Mouse (Mus musculus): ENCODE measurements around the gene Pex6. TPM values are rescaled to one million over a fixed set of nuclear protein-coding genes. Genes with fewer than 3 reads are reported as not detected.

Pex6 gene
- total and polyA plus RNA-seq, 3 experiments: 13.7 to 31.8 (median 26.5) TPM

DNA sequence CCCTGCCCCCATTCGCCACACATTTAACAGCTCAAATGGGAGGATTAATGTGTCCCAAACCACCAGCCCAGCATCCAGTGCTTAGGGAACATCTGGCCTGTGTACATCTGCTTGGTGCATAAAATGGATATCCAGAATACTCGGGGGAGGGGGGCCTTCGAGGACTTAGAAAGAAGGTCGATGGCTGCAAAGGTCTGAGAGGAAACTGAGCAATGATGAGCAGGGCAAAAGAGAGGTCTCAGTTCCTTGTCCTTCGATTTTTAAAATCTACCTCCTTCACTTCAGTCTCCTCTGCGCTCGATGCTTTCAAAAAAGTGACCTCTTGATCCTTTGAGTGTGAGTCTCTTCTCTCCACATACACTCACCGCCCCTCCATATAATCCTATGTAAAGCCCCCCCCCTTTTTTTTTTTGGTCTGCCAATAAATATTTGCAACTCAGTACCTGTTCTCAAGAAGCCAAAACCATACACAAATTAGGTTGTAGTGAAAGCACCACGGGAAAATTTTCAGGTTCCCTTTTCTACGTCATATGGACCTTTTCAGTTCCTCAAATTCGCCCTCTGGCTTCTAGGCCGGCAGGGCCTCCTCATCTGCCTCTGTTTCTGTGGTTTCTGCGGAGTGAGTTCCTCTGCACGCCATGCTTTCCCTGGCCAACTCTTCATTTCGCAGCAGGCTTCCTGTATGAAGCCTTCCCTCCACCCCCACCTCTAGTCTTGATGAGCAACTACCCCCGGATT, 40.0 kb downstream of the Pex6 start (continued):
- TF ChIP-seq MAFK (IDR thresholded peaks at IDR 0.05; ENCODE audit: insufficient replicate concordance, low read length) (peak; percentile 96), MAX (IDR thresholded peaks at IDR 0.05; ENCODE audit: low read length) (peak; percentile 86), POLR2A (IDR thresholded peaks at IDR 0.05; ENCODE audit: low read depth, low read length) (peak; percentile 71), JUND (conservative IDR thresholded peaks at IDR 0.05; ENCODE audit: low read depth, low read length) (peak; percentile 93), CHD1 (IDR thresholded peaks at IDR 0.05; ENCODE audit: low read depth, low read length) (peak; percentile 68), KAT2A (IDR thresholded peaks at IDR 0.05; ENCODE audit: insufficient replicate concordance, low read length) (0 out of 2 replicates have a peak, but pooled peaks have one; percentile 36), ETS1 (conservative IDR thresholded peaks at IDR 0.05; ENCODE audit: low read depth, low read length) (peak; percentile 96), MYC (IDR thresholded peaks at IDR 0.05; ENCODE audit: low read depth, low read length) (peak; percentile 93), NRF1 (IDR thresholded peaks at IDR 0.05; ENCODE audit: low read depth, low read length) (peak; percentile 20; the same call in 1 of the 2 replicates), GABPA (IDR thresholded peaks at IDR 0.05; ENCODE audit: insufficient replicate concordance, low read depth, low read length) (no peak), ZNF384 (IDR thresholded peaks at IDR 0.05; ENCODE audit: low read depth, low read length) (peak; percentile 94), MXI1 (IDR thresholded peaks at IDR 0.05; ENCODE audit: low read depth, low read length) (no peak), ZMIZ1 (IDR thresholded peaks at IDR 0.05; ENCODE audit: low read depth, low read length) (peak; percentile 88), USF2 (conservative IDR thresholded peaks at IDR 0.05; ENCODE audit: low read depth, low read length) (no peak), USF1 (IDR thresholded peaks at IDR 0.05; ENCODE audit: low read depth, low read length) (no peak), NELFE (IDR thresholded peaks at IDR 0.05; ENCODE audit: low read depth, low read length) (no peak; the same call in 1 of the 2 replicates), BHLHE40 (IDR thresholded peaks at IDR 0.05; ENCODE audit: low read depth, low read length) (peak; percentile 96), POLR2AphosphoS2 (IDR thresholded peaks at IDR 0.05; ENCODE audit: low read depth, low read length) (no peak)

DNA sequence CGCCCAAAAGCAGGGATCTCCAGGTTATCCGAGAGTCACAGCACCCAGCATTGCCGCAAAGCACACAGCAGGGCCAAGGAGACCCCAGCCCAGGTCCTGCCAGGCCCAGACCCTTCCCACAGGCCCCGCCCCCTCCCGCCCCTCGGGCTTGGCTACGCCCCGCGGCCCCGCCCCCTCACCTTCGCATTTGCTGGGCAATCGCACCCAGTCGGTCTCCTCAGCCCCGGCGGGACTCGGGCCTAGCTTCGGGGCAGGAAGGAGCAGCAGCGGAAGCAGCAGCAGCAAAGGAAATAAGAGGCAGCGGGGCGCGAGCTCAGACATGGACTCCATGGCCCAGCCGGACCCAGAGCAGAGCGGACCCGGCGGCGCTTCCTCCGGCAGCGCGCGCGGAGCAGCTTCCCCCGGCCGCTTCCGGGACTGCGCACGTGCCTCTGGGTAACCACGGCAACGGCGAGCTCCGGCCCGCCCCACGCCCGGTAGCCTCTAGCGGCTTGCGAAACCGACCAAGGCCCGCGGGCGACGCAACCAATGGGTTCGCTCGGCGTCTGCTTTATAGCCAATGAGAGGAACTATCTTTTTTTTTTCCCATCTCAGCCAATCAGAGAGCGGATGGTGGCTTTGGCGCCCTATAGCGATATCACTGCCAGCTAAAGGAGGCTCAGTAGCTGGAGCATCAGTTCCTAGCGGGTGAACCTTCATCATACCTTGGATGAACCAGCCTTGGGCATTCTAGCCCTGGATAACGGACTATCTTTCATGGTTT, 40.7 kb downstream of the Pex6 start, which contains the start of gene Cnpy3:
Gene Cnpy3, minus strand, starts transcription at position 421 of the 763 bp plus-strand sequence.
- peak; percentile 97 for DNase-seq (ENCODE audit: extremely low read depth)
- in situ Hi-C loops (cut with MboI; ENCODE audit: low pct_ligation_motif_present, low pct_unique_long_range_greater_than_20kb, low sequenced_read_pairs) (no loop called here), dilution Hi-C loops (cut with MboI; ENCODE audit: extremely low pct_ligation_motif_present, extremely low pct_unique_long_range_greater_than_20kb, low sequenced_read_pairs) (no loop called here)
- H3K9ac ChIP-seq (ENCODE audit: insufficient read depth, low read depth): peak within 1 kb of the TSS; percentile 98
- peak within 1 kb of the TSS; percentile 88 for H3K4me2 ChIP-seq (ENCODE audit: insufficient read depth, low read depth, poor library complexity, severe bottlenecking)
- H3K4me3 ChIP-seq (replicated peaks in 1 of 3; ENCODE audit: low read depth in 2 of 3, low read length in 2 of 3, poor library complexity in 1 of 3): peak within 1 kb of the TSS; percentile 68 to 79 (median 73)
- H3K79me2 ChIP-seq (replicated peaks; ENCODE audit: control insufficient read depth, extremely low read depth, insufficient read depth, poor library complexity, severe bottlenecking): peaks cover 29% of the 10 kb centered on the region
- no peaks in the 10 kb centered on the region for H3K27me3 ChIP-seq (replicated peaks)
- H3K36me3 ChIP-seq (replicated peaks in 1 of 2; ENCODE audit: control insufficient read depth in 1 of 2, insufficient read depth in 1 of 2, low read length in 1 of 2): peaks cover 4 to 12% of the 10 kb centered on the region in 2 experiments
- peak within 1 kb of the TSS; percentile 99 for H3K27ac ChIP-seq (ENCODE audit: insufficient read depth, low read depth)
- peaks cover 7 to 33% of the 10 kb centered on the region in 2 experiments; a peak in 3 of 4 replicates for H3K4me1 ChIP-seq (ENCODE audit: control insufficient read depth in 1 of 2, insufficient read depth in 2 of 2)
- peaks cover 13% of the 10 kb centered on the region for H3K9me3 ChIP-seq (replicated peaks; ENCODE audit: low read length)
- TF ChIP-seq POLR2A (IDR thresholded peaks at IDR 0.05; ENCODE audit: low read depth, low read length) (peak; percentile 96), ZNF384 (IDR thresholded peaks at IDR 0.05; ENCODE audit: low read depth, low read length) (peak; percentile 98), MAZ (IDR thresholded peaks at IDR 0.05; ENCODE audit: low read depth, low read length) (0 out of 2 replicates have a peak, but pooled peaks have one; percentile 38), E2F4 (IDR thresholded peaks at IDR 0.05; ENCODE audit: insufficient replicate concordance, low read depth, low read length) (peak; percentile 95; the same call in 1 of the 2 replicates), PAX5 (IDR thresholded peaks at IDR 0.05; ENCODE audit: low read length) (no peak), SIN3A (IDR thresholded peaks at IDR 0.05; ENCODE audit: low read length) (peak; percentile 77; the same call in 1 of the 2 replicates), MEF2A (IDR thresholded peaks at IDR 0.05; ENCODE audit: borderline replicate concordance, low read depth, low read length) (peak; percentile 69), BHLHE40 (IDR thresholded peaks at IDR 0.05; ENCODE audit: low read depth, low read length) (peak; percentile 100), USF1 (IDR thresholded peaks at IDR 0.05; ENCODE audit: low read depth, low read length) (peak; percentile 84), ZMIZ1 (IDR thresholded peaks at IDR 0.05; ENCODE audit: low read depth, low read length) (peak; percentile 96), ZC3H11A (IDR thresholded peaks at IDR 0.05; ENCODE audit: low read depth, low read length) (no peak), MAX (IDR thresholded peaks at IDR 0.05; ENCODE audit: low read length) (peak; percentile 96), IRF4 (IDR thresholded peaks at IDR 0.05; ENCODE audit: low read depth, low read length) (peak; percentile 76), RCOR1 (conservative IDR thresholded peaks at IDR 0.05; ENCODE audit: low read depth, low read length) (peak; percentile 88), HCFC1 (IDR thresholded peaks at IDR 0.05; ENCODE audit: low read depth, low read length) (peak; percentile 87), CTCF (conservative IDR thresholded peaks at IDR 0.05 in 1 of 2, IDR thresholded peaks at IDR 0.05 in 1 of 2; ENCODE audit: low read depth in 2 of 2, low read length in 2 of 2) (no peak), ELF1 (IDR thresholded peaks at IDR 0.05; ENCODE audit: low read depth, low read length) (peak; percentile 96), MXI1 (IDR thresholded peaks at IDR 0.05; ENCODE audit: low read depth, low read length) (peak; percentile 97), NELFE (IDR thresholded peaks at IDR 0.05; ENCODE audit: low read depth, low read length) (peak; percentile 94), ETS1 (conservative IDR thresholded peaks at IDR 0.05; ENCODE audit: low read depth, low read length) (0 out of 2 replicates have a peak, but pooled peaks have one; percentile 37), TBP (conservative IDR thresholded peaks at IDR 0.05; ENCODE audit: low read depth, low read length) (peak; percentile 96), JUND (conservative IDR thresholded peaks at IDR 0.05; ENCODE audit: low read depth, low read length) (no peak), SMC3 (IDR thresholded peaks at IDR 0.05; ENCODE audit: low read depth, low read length) (no peak), ZKSCAN1 (IDR thresholded peaks at IDR 0.05; ENCODE audit: borderline replicate concordance, low read depth, low read length) (no peak; the same call in 1 of the 2 replicates)

All from CH12.LX (cell line).